Mouse (Mus musculus) lung, postnatal 14 days (tissue): Measurements from ENCODE around the gene Txnrd2.
A peak's percentile ranks its signal among the peaks of the same experiment; 100 is the strongest.

Source experiments
- DNase-seq: peaks from one replicate; pipeline ENCODE4 v3.0.0; 2021

The Txnrd2 gene

GRCm38 (mm10) chr16:18394777-18395619 is 31.2 kb upstream of the Txnrd2 start:
- no peak for DNase-seq

GRCm38 (mm10) chr16:18395620-18396036 is 30.6 kb upstream of the Txnrd2 start:
- peak; percentile 70 for DNase-seq

- peak; percentile 70 for DNase-seq
Observed at GRCm38 (mm10) chr16:18396201-18396600, 30.0 kb upstream of the Txnrd2 start.

- no peak for DNase-seq
Observed at GRCm38 (mm10) chr16:18396791-18397621, 29.2 kb upstream of the Txnrd2 start.

- DNase-seq, result no peak
Observed at GRCm38 (mm10) chr16:18400028-18400427, 26.2 kb upstream of the Txnrd2 start.

- no peak for DNase-seq
Observed at GRCm38 (mm10) chr16:18400472-18401216, 25.5 kb upstream of the Txnrd2 start.

- no peak for DNase-seq
Observed at GRCm38 (mm10) chr16:18403285-18403684, 22.9 kb upstream of the Txnrd2 start.

GRCm38 (mm10) chr16:18405091-18405854 is 20.9 kb upstream of the Txnrd2 start:
- no peak for DNase-seq

GRCm38 (mm10) chr16:18405876-18406275 is 20.3 kb upstream of the Txnrd2 start:
- DNase-seq, result no peak

GRCm38 (mm10) chr16:18406293-18406692 is 19.9 kb upstream of the Txnrd2 start:
- DNase-seq, result peak; percentile 68

GRCm38 (mm10) chr16:18407912-18408311 is 18.3 kb upstream of the Txnrd2 start:
- DNase-seq, result no peak

GRCm38 (mm10) chr16:18409776-18410175 is 16.4 kb upstream of the Txnrd2 start:
- no peak for DNase-seq

- no peak for DNase-seq
Observed at GRCm38 (mm10) chr16:18410418-18410817, 15.8 kb upstream of the Txnrd2 start.

GRCm38 (mm10) chr16:18411026-18411649 is 15.0 kb upstream of the Txnrd2 start:
- no peak for DNase-seq

GRCm38 (mm10) chr16:18411802-18412476 is 14.2 kb upstream of the Txnrd2 start:
- no peak for DNase-seq

GRCm38 (mm10) chr16:18413032-18413816 is 13.0 kb upstream of the Txnrd2 start:
- no peak for DNase-seq

- DNase-seq, result peak; percentile 73
Observed at GRCm38 (mm10) chr16:18416094-18416761, 10.0 kb upstream of the Txnrd2 start.

- DNase-seq, result no peak
Observed at GRCm38 (mm10) chr16:18416837-18417236, 9.3 kb upstream of the Txnrd2 start.

- no peak for DNase-seq
Observed at GRCm38 (mm10) chr16:18417491-18417890, 8.7 kb upstream of the Txnrd2 start.
